Mouse (Mus musculus) granulocyte monocyte progenitor cell, adult 5-6 weeks (primary cell): ENCODE measurements around the gene Cops3. TPM values are rescaled to one million over a fixed set of nuclear protein-coding genes. Genes with fewer than 3 reads are reported as not detected.

Source experiments
- ATAC-seq: replicated peaks from 2 replicates; pipeline ENCODE4 v1.8.0; 2016; ENCODE audit warnings: mild to moderate bottlenecking, moderate TSS enrichment, inconsistent platforms; ENCODE audit not compliant: poor library complexity, severe bottlenecking
- total RNA-seq, 2 experiments: library from RNA; stranded (forward) in 1 of 2; stranded (reverse) in 1 of 2; fragments of 200-712, 200-1000 nt in 1 of 2; fragments of >200 nt in 1 of 2; fragmentation: Nextera tagmentation in 1 of 2; gene quantifications; 2 replicates each; pipeline ENCODE4 v1.2.3; 2014 to 2017

Gene Cops3
- total RNA-seq, 2 experiments from 2014 or later: 166 to 200 TPM

DNA sequence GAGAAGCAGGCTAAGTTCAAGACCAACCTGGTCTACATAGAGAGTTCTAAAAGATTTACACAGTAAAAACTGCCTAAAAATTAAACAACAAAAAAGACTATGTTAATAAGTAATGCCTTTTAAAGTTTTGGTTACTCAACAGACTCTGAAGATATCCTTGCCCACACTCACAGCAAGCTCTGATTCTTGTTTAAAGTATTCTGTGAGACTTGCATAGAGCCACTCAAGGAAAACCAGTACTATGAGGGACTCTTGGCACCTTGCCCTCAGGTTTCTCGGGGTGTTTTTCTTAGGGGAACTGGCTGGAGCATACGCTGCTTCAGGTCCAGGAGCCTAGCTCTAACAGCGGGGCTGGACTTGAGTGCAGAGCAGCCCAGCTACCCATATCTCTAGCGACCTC lies 60.2 kb downstream of the Cops3 start:
- no peak for ATAC-seq

DNA sequence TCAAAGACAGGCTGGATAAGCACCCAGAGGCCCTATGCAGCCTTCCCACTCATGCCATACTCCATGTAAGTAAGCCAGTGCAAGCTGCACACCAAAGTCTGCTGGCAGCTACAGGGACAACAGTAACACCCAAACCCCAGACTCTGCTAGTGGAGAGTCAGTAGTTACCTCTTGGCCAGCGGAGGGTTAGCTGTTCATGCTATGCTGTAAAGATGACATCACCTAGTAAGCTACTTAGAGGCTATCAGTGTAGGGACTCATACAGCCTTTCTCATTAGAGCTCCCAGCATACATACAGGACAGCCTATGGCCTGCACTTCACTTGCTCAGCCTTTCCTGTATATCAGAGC lies 60.8 kb downstream of the Cops3 start:
- ATAC-seq: no peak

DNA sequence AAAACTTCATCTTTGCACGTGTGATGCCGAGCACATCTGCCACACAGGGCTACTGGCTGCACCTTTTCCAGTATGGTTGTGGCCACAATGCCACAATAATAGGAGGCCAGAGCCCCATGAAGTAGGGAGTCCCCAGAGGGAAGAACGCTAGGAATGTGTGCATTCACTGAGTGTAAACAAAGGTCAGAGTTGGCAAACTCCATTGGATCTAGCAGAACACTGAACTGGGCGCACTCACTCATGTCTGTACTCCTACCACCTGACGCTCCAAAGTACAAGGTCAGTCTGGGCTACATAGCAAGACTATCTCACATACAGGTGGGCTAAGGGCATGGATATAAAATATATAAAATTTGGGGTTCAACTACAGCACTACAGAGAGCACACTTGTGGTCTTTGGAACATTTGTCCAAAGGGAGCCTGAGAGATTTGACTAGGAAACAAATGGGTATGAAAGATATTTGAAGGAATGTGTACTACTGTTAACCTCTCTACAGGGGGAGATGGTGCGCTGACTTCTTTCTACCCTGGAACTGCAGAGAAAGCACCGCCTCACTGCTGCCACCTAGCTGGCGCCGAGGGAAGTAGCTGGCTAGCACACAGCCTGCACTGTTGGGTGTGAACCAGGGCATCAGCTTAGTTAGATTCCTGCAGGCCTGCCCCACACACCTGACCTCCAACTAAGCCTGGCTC lies 61.3 kb downstream of the Cops3 start:
- ATAC-seq: peak; percentile 100

DNA sequence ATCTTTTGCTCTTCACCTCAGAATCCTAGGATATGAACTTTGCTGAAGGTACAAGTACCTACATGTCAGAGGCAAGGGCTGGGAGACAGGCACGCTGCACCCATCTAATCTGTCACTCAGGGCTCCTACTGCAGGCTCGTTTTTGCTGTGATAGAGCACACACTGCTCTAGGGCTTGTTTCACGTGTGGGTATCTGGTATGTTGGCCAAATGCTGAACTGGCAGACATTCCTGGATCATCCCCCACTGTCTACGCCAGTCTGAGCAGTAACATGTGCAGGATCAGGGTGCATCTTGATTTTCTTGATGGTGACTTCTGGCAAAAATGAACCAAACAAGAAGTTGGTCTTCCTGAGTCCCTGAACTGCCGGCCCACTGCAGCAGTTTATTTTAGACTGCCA lies 62.4 kb downstream of the Cops3 start:
- ATAC-seq: no peak

DNA sequence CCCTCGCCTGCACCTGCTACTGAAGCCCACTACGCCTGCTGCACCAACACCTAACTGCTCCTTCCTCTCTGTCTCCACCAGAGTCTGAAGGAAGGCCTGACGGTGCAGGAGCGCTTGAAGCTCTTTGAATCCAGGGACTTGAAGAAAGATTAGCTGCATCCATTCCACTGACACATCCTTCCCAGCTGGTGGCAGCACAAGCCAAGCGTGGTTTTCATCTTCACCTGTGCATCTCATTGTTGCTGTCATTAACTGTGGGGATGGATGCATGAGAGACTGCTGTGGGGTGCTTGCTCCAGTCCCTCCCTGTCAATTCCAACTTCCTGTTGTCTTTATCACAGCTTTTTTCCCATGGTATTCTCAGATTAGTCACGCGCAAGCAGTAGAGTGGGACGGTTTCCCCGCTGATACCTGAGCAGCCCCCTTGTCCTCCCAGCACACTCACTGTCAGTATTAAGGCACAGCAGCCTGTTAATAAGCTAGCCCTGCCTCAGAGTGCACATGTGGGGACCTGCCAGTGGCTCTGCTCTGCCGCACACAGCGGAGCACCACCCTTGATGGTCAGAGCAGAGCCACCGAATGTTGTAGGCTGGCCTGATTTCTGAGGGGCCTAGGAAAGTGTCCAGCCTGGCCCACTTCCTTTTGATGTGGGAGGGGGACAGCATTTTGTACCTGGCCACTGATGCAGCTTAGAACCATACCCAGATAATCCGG lies 64.0 kb downstream of the Cops3 start:
- no peak for ATAC-seq

DNA sequence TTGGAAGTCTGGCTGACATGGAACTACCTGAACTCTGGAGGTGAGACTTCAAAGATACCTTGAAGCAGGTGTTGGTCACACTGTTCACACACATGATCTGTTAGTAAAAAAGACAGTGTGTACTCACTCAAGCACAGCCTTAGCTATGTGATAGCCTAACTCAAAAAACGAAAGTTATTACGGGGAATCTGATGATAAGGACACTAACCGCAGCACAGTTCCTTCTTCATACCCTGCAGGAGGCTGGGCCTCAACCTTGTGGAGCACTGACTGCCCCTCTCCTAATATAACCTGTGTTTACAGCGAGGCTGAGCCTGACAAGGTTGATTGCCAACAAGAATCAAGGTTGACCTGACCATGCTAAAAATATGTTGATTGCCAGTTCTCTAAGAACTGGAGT lies 65.1 kb downstream of the Cops3 start:
- ATAC-seq: no peak

DNA sequence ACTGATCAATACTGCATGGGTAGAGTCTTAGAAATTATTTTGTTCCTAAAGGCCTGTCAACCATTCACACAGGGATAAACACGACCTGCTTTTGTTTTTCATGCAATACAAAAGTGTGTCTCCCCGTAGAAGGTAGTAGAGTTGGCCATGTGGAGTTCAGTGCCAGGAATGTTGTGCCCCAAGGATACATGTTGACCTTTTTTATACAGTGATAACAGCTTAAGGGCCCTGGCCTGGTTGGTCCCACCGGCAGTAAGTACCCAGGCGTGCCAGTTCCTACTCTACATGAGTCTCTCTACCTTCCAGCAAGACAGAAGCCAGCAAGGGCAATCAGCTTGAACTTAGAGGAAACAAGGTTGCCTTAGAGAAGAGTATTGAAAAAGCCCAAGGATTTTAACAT lies 66.7 kb downstream of the Cops3 start:
- no peak for ATAC-seq

DNA sequence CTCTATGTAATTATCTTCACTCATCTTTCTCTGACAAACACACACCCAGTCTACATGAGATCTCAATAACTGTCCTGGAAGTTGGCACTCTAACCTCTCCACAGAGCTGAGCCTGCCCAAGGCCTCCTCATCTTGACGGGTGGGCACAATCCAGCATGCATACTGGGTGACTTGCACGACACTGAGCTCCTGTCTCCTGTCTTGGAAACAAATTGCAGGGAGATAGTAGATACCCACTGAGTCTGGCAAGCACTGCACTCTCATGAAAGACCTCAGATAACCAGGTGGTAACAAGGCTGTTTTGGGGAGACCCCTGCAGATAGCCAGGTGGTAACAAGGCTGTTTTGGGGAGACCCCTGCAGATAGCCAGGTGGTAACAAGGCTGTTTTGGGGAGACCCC lies 67.3 kb downstream of the Cops3 start:
- no peak for ATAC-seq

DNA sequence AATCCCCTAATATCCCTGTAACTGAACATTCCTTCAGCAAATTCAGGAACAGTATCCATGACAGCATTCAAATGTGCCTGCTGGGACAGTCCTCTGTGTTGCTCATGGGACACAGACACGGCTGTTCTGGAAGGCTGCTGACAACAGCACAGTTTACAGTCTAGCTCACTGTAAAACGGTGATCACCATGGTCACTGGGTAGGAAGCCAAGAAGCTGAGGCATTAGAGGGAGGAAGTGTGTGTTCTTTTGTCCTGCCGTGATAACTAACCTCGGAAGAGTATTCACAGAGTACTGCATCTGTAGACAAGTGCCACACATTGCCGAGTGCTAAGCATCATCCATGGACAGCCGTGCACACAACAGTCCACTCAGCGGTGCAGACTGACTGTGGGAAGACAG lies 68.9 kb downstream of the Cops3 start:
- ATAC-seq: no peak

DNA sequence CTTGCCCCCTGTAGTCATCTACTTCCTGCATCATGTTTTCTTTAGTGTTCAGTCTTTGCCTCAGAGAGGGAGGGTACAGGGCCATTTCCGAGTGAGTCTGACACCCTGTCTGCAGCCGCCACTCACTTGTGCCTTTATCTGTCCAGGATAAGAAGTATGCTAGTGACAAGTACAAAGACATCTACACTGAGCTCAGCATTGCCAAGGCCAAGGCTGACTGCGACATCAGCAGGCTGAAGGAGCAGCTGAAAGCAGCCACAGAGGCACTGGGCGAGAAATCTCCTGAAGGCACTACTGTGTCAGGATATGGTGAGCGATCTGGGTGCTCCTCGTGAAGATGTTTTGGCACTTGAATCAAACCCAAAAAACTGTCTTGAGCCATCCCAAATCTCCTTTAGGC lies 69.9 kb downstream of the Cops3 start:
- no peak for ATAC-seq

DNA sequence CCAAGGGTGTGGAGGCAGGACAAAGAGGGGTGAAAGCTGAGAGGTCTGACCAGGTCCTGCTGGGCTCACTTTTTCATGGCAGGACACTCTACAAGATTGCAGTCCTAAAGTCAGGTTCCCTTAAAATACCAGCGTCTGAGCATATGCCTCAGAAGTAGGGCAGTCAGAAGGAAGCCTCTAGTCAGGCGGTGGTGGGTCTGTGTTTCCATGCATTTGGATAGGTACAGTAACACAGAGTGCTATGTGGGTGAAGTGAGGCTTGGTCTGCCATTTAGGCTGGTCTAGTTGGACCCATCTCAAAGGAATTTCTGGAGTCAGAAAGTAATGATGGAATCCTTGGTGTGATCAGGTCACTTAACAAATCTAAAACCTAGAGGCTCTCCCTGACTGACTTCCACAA lies 70.3 kb downstream of the Cops3 start:
- ATAC-seq: no peak

Other genes with a start within 250 kb of the Cops3 start
- gene Olfr223, start 246.5 kb downstream of the Cops3 start, total RNA-seq (2014; fragmentation: Nextera tagmentation): not detected in 2 replicates
- not detected in 2 replicates for gene Olfr223, start 246.5 kb downstream of the Cops3 start, total RNA-seq (2017)
- 50.1 and 70.7 TPM in 2 replicates for gene Mprip, start 178.5 kb downstream of the Cops3 start, total RNA-seq (2014; fragmentation: Nextera tagmentation)
- gene Mprip, start 178.5 kb downstream of the Cops3 start, total RNA-seq (2017): 56.4 and 71.4 TPM in 2 replicates
- 2.3 TPM in 1 of 2 replicates, not detected in the other for gene Pld6, start 52.2 kb downstream of the Cops3 start, total RNA-seq (2014; fragmentation: Nextera tagmentation)
- gene Pld6, start 52.2 kb downstream of the Cops3 start, total RNA-seq (2017): 0.57 and 1.2 TPM in 2 replicates
- gene Flcn, start 29.8 kb downstream of the Cops3 start, total RNA-seq (2014; fragmentation: Nextera tagmentation): 7.9 and 16.7 TPM in 2 replicates
- 19.7 and 19.8 TPM in 2 replicates for gene Flcn, start 29.8 kb downstream of the Cops3 start, total RNA-seq (2017)
- 17.1 and 19.5 TPM in 2 replicates for gene Nt5m, start 391 bp downstream of the Cops3 start, total RNA-seq (2014; fragmentation: Nextera tagmentation)
- 9.6 and 10.9 TPM in 2 replicates for gene Nt5m, start 391 bp downstream of the Cops3 start, total RNA-seq (2017)
- 19.1 and 20.8 TPM in 2 replicates for gene Med9, start 108.4 kb upstream of the Cops3 start, total RNA-seq (2014; fragmentation: Nextera tagmentation)
- gene Med9, start 108.4 kb upstream of the Cops3 start, total RNA-seq (2017): 18.6 and 28.3 TPM in 2 replicates
- not detected in 2 replicates for gene Rasd1, start 125.1 kb upstream of the Cops3 start, total RNA-seq (2014; fragmentation: Nextera tagmentation)
- gene Rasd1, start 125.1 kb upstream of the Cops3 start, total RNA-seq (2017): 0.72 and 1.1 TPM in 2 replicates
- 12.9 and 20.7 TPM in 2 replicates for gene Pemt, start 206.7 kb upstream of the Cops3 start, total RNA-seq (2014; fragmentation: Nextera tagmentation)
- 3.7 and 14.6 TPM in 2 replicates for gene Pemt, start 206.7 kb upstream of the Cops3 start, total RNA-seq (2017)